Mouse (Mus musculus) MEL (cell line): ENCODE measurements around the gene Ccnb2. TPM values are rescaled to one million over a fixed set of nuclear protein-coding genes. Genes with fewer than 3 reads are reported as not detected.

Experiments used
- DNase-seq: peaks from one replicate; pipeline ENCODE4 v3.0.0; 2011; ENCODE audit warnings: low read depth, low spot score
- H3K27ac ChIP-seq: 2 replicates; pipeline ENCODE4 v1.5.1; 2012; ENCODE audit warnings: low read depth, mild to moderate bottlenecking, control low read depth, low read length, moderate library complexity; ENCODE audit not compliant: control insufficient read depth
- H3K27me3 ChIP-seq, 2 experiments: fragments of 150-350 bp in 1 of 2; sonication (generic) in 1 of 2; 2 replicates each; pipeline ENCODE4 v1.6.1; 2012; ENCODE audit warnings: low read length in 2 of 2, mild to moderate bottlenecking in 2 of 2, improper control_type of control experiment in 1 of 2, moderate library complexity in 1 of 2; ENCODE audit not compliant: insufficient read depth in 2 of 2, control insufficient read depth in 1 of 2
- H3K36me3 ChIP-seq, 2 experiments: 2 replicates each; pipeline ENCODE4 v1.6.1; 2012 to 2014; ENCODE audit warnings: low read length in 2 of 2, improper control_type of control experiment in 1 of 2, inconsistent platforms in 1 of 2, mild to moderate bottlenecking in 1 of 2; ENCODE audit not compliant: insufficient read depth in 2 of 2, control insufficient read depth in 1 of 2
- H3K4me1 ChIP-seq, 2 experiments: fragments of 150-350 bp in 1 of 2; sonication (generic) in 1 of 2; 2 replicates each; pipeline ENCODE4 v1.6.1; 2012; ENCODE audit warnings: low read length in 2 of 2, improper control_type of control experiment in 1 of 2, mild to moderate bottlenecking in 1 of 2; ENCODE audit not compliant: insufficient read depth in 2 of 2, control insufficient read depth in 1 of 2
- H3K4me3 ChIP-seq, 2 experiments: fragments of 150-350 bp in 1 of 2; sonication (generic) in 1 of 2; 2 replicates each; pipeline ENCODE4 v1.5.1; 2012; ENCODE audit warnings: low read depth in 2 of 2, low read length in 2 of 2, mild to moderate bottlenecking in 2 of 2, moderate library complexity in 2 of 2, control low read depth in 1 of 2, improper control_type of control experiment in 1 of 2; ENCODE audit not compliant: control insufficient read depth in 1 of 2, insufficient read depth in 1 of 2
- H3K79me2 ChIP-seq: 2 replicates; pipeline ENCODE4 v1.6.1; 2012; ENCODE audit warnings: mild to moderate bottlenecking, low read length, moderate library complexity; ENCODE audit not compliant: control insufficient read depth, poor library complexity, insufficient read depth
- H3K9ac ChIP-seq: 2 replicates; pipeline ENCODE4 v1.6.1; 2012; ENCODE audit warnings: low read depth, mild to moderate bottlenecking, control low read depth, low read length, moderate library complexity; ENCODE audit not compliant: control insufficient read depth, poor library complexity, severe bottlenecking
- H3K9me3 ChIP-seq: fragments of 150-350 bp; sonication (generic); replicated peaks from 2 replicates; pipeline ENCODE4 v1.6.1; 2012; ENCODE audit warnings: mild to moderate bottlenecking, low read length, improper control_type of control experiment, moderate library complexity; ENCODE audit not compliant: insufficient read depth
- CHD1 ChIP-seq: IDR thresholded peaks from 2 replicates; pipeline ENCODE4 v1.6.1; 2012; ENCODE audit warnings: low read depth, mild to moderate bottlenecking, inconsistent platforms, low read length, improper control_type of control experiment
- E2F4 ChIP-seq: IDR thresholded peaks from 2 replicates; pipeline ENCODE4 v1.6.1; 2011; ENCODE audit warnings: low read depth, low read length, improper control_type of control experiment, borderline replicate concordance
- ELF1 ChIP-seq: IDR thresholded peaks from 2 replicates; pipeline ENCODE4 v1.6.1; 2014; ENCODE audit warnings: low read depth, mild to moderate bottlenecking, inconsistent platforms, low read length, improper control_type of control experiment, moderate library complexity
- MAZ ChIP-seq: IDR thresholded peaks from 2 replicates; pipeline ENCODE4 v1.6.1; 2012; ENCODE audit warnings: low read depth, mild to moderate bottlenecking, inconsistent platforms, low read length, improper control_type of control experiment
- MEF2A ChIP-seq: IDR thresholded peaks from 2 replicates; pipeline ENCODE4 v1.6.1; 2014; ENCODE audit warnings: low read depth, mild to moderate bottlenecking, inconsistent platforms, low read length, improper control_type of control experiment; ENCODE audit not compliant: poor library complexity, insufficient replicate concordance, severe bottlenecking; ENCODE audit errors: extremely low read depth
- MXI1 ChIP-seq: IDR thresholded peaks from 2 replicates; pipeline ENCODE4 v1.6.1; 2011; ENCODE audit warnings: mild to moderate bottlenecking, low read depth, low read length, improper control_type of control experiment
- RAD21 ChIP-seq: IDR thresholded peaks from 2 replicates; pipeline ENCODE4 v1.6.1; 2011; ENCODE audit warnings: mild to moderate bottlenecking, low read depth, low read length, improper control_type of control experiment
- SIN3A ChIP-seq: IDR thresholded peaks from 2 replicates; pipeline ENCODE4 v1.6.1; 2012; ENCODE audit warnings: low read length, improper control_type of control experiment, inconsistent platforms
- polyA plus RNA-seq, 2 experiments: library from polyadenylated mRNA; stranded (reverse) in 1 of 2; unstranded in 1 of 2; fragments of >175 nt in 1 of 2; fragments of >200 nt in 1 of 2; gene quantifications; 2 replicates each; pipeline versions ENCODE4 v1.2.1 to v1.2.4; 2012; ENCODE audit warnings: low replicate concordance in 2 of 2, low read depth in 1 of 2; ENCODE audit not compliant: insufficient read length in 2 of 2, insufficient read depth in 1 of 2, missing spikeins in 1 of 2
- total RNA-seq: library from RNA; depleted of rRNA; stranded (reverse); fragments of 300-350 nt; gene quantifications from 2 replicates; pipeline ENCODE4 v1.2.3, GENCODE M21; 2012; rRNA removed

The Ccnb2 gene
- total and polyA plus RNA-seq, 3 experiments = 86.5 to 128 (median 97.0) TPM

- Histone ChIP-seq H3K9me3 (no peaks in the 10 kb centered on the region), H3K4me1 (no peaks in the 10 kb centered on the region), H3K27me3 (peaks cover 12 to 18% of the 10 kb centered on the region in 2 experiments), H3K4me3 (no peak overlapping the region), H3K27ac (no peak overlapping the region), H3K9ac (no peak overlapping the region), H3K79me2 (no peaks in the 10 kb centered on the region), H3K36me3 (no peaks in the 10 kb centered on the region)
- DNase-seq = no peak
- TF ChIP-seq MXI1 = no peak
- TF ChIP-seq RAD21 = no peak
- TF ChIP-seq CHD1 = no peak
- TF ChIP-seq ELF1 = no peak
- TF ChIP-seq MEF2A = no peak
- no peak for TF ChIP-seq MAZ
These were observed 56.6 kb downstream of the Ccnb2 start for GRCm38 (mm10) chr9:70364741-70365140.

GRCm38 (mm10) chr9:70359402-70360131 is 61.8 kb downstream of the Ccnb2 start:
- H3K9me3 ChIP-seq = no peaks in the 10 kb centered on the region
- DNase-seq = no peak
- peaks cover 0 to 2% of the 10 kb centered on the region in 2 experiments; a peak in 2 of 4 replicates for H3K27me3 ChIP-seq
- no peaks in the 10 kb centered on the region for H3K36me3 ChIP-seq
- no peak overlapping the region for H3K9ac ChIP-seq
- no peaks in the 10 kb centered on the region for H3K79me2 ChIP-seq
- no peaks in the 10 kb centered on the region for H3K4me1 ChIP-seq
- H3K27ac ChIP-seq = no peak overlapping the region
- no peak overlapping the region for H3K4me3 ChIP-seq
- TF ChIP-seq E2F4 (no peak), SIN3A (no peak)

Other genes starting within 250 kb of the Ccnb2 start
- gene Myo1e, start 214.2 kb downstream of the Ccnb2 start, total RNA-seq = 3.4 and 4.9 TPM in 2 replicates
- 1 to 10 TPM in 1 of 2 experiments, not detected in 1; 7.8 TPM for gene Myo1e, start 214.2 kb downstream of the Ccnb2 start, polyA plus RNA-seq
- gene Rnf111, start 82.2 kb upstream of the Ccnb2 start, total RNA-seq = 25.2 and 25.4 TPM in 2 replicates
- gene Rnf111, start 82.2 kb upstream of the Ccnb2 start, polyA plus RNA-seq = 10 to 100 TPM; 46.0 to 88.2 TPM
- 44.0 and 54.6 TPM in 2 replicates for gene Sltm, start 121.2 kb upstream of the Ccnb2 start, total RNA-seq
- gene Sltm, start 121.2 kb upstream of the Ccnb2 start, polyA plus RNA-seq = 10 to 100 TPM; 62.3 to 70.0 TPM
- 1.3 and 2.0 TPM in 2 replicates for gene Gm10642, start 234.7 kb upstream of the Ccnb2 start, total RNA-seq
- 1 to 10 TPM in 1 of 2 experiments, not detected in 1; 1.3 TPM for gene Gm10642, start 234.7 kb upstream of the Ccnb2 start, polyA plus RNA-seq
- 6.3 and 7.8 TPM in 2 replicates for gene Mindy2, start 235.6 kb upstream of the Ccnb2 start, total RNA-seq
- 1 to 10 TPM in 1 of 2 experiments, not detected in 1; 6.8 TPM for gene Mindy2, start 235.6 kb upstream of the Ccnb2 start, polyA plus RNA-seq